Mouse (Mus musculus) thymus, postnatal 36 days (tissue): Measurements from ENCODE around the gene Csn1s1.

Experiments
- DNase-seq, 2 experiments: peaks; one replicate each; pipeline ENCODE4 v3.0.0; 2022; ENCODE audit warnings: mixed read lengths in 2 of 2

Csn1s1 gene

DNA sequence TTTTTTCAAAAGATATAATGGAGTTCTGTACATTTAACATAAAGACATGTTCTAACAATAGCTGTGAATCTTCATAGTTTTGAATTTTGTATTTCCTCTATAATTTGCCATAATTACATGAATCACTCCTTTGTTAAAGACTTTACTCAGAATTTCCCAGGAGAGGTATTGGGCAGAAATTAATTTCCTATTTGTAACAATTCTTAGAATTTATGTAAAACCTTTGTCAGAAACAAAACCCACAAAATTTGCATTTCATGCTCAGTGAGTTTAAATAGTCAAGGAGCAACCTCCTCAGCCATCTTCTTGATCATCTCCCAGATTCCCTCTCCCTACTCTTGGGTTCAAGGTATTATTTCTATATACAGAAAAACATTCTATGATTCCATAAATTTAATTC lies at the start of gene Csn1s1:
TSS of gene Csn1s1 (plus strand) at position 301 of the 400 bp plus-strand sequence.
- no peak for DNase-seq

DNA sequence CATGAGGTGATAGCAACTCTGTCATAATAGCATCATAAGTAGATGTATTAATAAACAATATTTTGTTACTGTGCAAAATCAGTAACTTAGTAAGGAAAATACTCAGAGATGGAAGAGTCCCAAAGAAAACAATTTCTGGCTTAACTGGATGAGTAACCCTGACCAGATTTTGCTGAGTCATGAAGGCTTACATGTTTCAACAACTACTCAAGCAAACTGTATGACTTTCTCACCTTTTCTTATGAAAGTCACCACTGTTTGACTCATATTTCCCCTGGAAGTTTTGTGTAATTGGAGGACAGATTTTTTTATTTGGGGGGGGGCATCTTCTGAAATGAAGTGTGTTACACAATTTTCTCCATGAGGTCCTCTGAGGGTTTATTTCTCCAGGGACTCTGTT lies 43.3 kb upstream of the Csn1s1 start:
- no peak for DNase-seq

DNA sequence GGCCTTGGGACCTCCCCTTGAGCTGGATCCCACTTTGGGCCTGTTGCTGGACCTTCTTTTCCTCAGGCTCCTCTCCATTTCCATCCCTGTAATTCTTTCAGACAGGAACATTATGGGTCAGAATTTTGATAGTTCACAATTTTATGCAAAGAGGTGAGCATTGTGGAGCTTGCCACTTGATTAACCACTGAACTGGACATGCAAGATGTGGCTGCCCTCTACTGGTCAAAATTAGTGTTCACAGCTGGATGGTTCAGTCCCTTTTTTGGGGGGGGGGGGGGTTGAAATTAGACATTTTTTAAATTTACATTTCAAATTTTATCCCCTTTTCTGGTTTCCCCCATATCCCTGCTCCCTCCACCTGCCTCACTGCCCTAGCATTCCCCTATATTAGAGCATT lies 23.2 kb upstream of the Csn1s1 start:
- DNase-seq, result no peak

DNA sequence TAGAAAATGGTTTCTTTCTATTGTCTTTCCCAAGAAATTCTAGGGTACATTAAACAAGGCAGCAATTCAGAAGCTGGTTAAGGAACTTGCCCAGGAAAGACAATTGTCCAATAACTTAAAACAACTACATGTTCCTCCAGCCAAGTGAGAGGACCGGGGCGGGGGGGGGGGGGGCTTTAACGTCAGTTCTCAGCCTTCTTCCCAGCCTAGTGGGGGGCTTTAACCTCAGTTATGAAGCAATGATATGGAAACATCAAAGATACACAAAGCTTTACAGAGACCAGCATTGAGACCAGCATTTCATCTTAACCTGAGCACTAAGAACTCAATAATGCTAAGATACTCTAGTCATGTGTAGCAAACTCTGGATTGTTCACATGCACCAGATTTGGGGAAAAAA lies 33.5 kb downstream of the Csn1s1 start, which contains the start of gene Csn2:
TSS of gene Csn2 (minus strand) at position 101 of the 400 bp plus-strand sequence.
- no peak for DNase-seq

DNA sequence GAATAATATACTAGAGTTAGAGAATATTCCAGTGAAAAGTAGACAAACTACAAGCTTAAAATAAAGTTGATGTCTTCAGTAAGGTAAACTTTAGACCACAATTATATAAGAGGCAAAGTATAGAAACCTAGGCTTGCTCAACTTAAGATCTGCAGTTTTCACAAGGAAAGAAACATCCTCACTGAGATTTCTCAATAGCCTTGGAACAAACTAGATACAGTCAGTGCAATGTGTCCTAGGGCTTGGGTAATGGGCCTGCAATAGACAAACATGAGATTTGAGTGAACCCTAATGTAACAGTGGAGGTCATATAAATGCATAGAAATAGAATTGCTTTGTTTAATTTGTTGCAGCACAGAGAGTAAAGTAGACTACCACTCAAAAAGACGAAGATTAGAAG lies 39.9 kb downstream of the Csn1s1 start:
- DNase-seq, result no peak
